Comparison of ENCODE assay signal across 27 mouse cellular contexts in the genomic region with DNA sequence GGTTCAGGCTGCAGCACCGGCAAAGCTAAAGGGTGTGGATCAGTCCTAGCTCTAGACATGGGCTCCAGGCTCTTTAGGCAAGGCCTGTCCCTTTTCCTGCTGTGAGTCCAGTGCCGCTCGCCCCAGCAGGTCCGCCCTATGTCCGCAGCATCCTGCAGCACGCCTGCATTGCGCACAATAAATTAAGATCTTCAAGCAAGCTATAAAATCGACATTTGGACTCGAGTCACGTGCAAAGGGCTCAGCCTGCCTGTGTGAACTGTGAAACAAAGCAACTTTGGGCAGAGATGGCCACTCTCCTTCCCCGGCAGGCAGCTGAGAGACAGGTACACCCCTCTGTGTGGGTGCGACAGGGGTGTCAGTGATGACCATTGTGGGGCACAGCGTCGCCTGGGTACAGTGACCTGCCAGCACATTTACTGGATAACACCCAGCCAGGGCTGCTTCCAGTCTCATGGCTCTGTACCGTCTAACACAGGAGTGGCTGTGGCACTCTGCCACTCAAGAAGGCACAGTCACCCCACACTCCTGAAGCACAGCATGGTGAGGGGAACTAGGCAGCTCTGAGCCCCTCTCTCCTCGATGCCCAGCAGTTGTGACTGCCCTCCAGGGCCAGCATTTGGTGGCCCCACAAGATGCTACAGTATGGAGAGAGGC. TPM values are rescaled to one million over a fixed set of nuclear protein-coding genes. Genes with fewer than 3 reads are reported as not detected.
"Had no signal": no experiment of that assay in that cellular context is flagged by ENCODE, and none has a peak within 500 bp of the region (broad histone marks: within the 10 kb centered on the region; RNA-seq: fewer than 3 reads in every experiment).

No protein-coding gene starts in this region.

- ATAC-seq: forebrain, embryonic 13.5 days; forebrain, embryonic 14.5 days; forebrain, embryonic 15.5 days; forebrain, embryonic 16.5 days; forebrain, postnatal 0 days had no signal

- DNase-seq: cerebellum, adult 18-20 months; cerebellum, adult 2 months; cerebellum, adult 8-10 months; cerebellum, adult 9-10 months; cerebellum, adult 9-11 months; cerebellum, postnatal 10 days; cerebellum, postnatal 14 days; cerebellum, postnatal 25 days; cerebellum, postnatal 36 days; forebrain, postnatal 0 days; gastrocnemius, adult 2 months; gastrocnemius, postnatal 10 days; gastrocnemius, postnatal 14 days; gastrocnemius, postnatal 25 days; gastrocnemius, postnatal 36 days; heart, adult 11 months had no signal

- H3K27ac ChIP-seq: embryonic facial prominence, embryonic 10.5 days; embryonic facial prominence, embryonic 12.5 days; embryonic facial prominence, embryonic 13.5 days; embryonic facial prominence, embryonic 15.5 days; forebrain, embryonic 10.5 days; forebrain, embryonic 12.5 days; forebrain, embryonic 13.5 days; forebrain, embryonic 15.5 days; gastrocnemius, adult 2 months had no signal

- H3K36me3 ChIP-seq: embryonic facial prominence, embryonic 10.5 days; embryonic facial prominence, embryonic 12.5 days; embryonic facial prominence, embryonic 13.5 days; embryonic facial prominence, embryonic 15.5 days; forebrain, embryonic 10.5 days; forebrain, embryonic 12.5 days; forebrain, embryonic 15.5 days had no signal

- H3K27me3 ChIP-seq: embryonic facial prominence, embryonic 13.5 days; forebrain, embryonic 12.5 days; forebrain, embryonic 13.5 days; forebrain, embryonic 15.5 days had no signal

- H3K4me2 ChIP-seq: embryonic facial prominence, embryonic 12.5 days; embryonic facial prominence, embryonic 13.5 days; embryonic facial prominence, embryonic 15.5 days; forebrain, embryonic 12.5 days; forebrain, embryonic 13.5 days; forebrain, embryonic 15.5 days had no signal

- H3K9ac ChIP-seq: embryonic facial prominence, embryonic 12.5 days; embryonic facial prominence, embryonic 13.5 days; embryonic facial prominence, embryonic 15.5 days; forebrain, embryonic 12.5 days; forebrain, embryonic 13.5 days; forebrain, embryonic 15.5 days; forebrain, postnatal 0 days had no signal

- H3K4me1 ChIP-seq: embryonic facial prominence, embryonic 10.5 days; embryonic facial prominence, embryonic 12.5 days; embryonic facial prominence, embryonic 13.5 days; embryonic facial prominence, embryonic 15.5 days; forebrain, embryonic 10.5 days; forebrain, embryonic 12.5 days; forebrain, embryonic 13.5 days; forebrain, embryonic 15.5 days had no signal

- H3K9me3 ChIP-seq: embryonic facial prominence, embryonic 10.5 days; embryonic facial prominence, embryonic 12.5 days; embryonic facial prominence, embryonic 13.5 days; forebrain, embryonic 13.5 days; forebrain, embryonic 15.5 days had no signal

- H3K4me3 ChIP-seq: embryonic facial prominence, embryonic 10.5 days; embryonic facial prominence, embryonic 12.5 days; embryonic facial prominence, embryonic 13.5 days; embryonic facial prominence, embryonic 15.5 days; erythroblast, embryonic 14.5 days; forebrain, embryonic 10.5 days; forebrain, embryonic 12.5 days; forebrain, embryonic 13.5 days; forebrain, embryonic 15.5 days; gastrocnemius, adult 2 months had no signal

RNA-seq across cellular contexts. Expression of a gene that starts 14.7 kb away (rescaled TPM):
- polyA plus RNA-seq: erythroblast, embryonic 14.5 days had no signal
